Mouse (Mus musculus): ENCODE results near the gene Galm. TPM values are rescaled to one million over a fixed set of nuclear protein-coding genes. Genes with fewer than 3 reads are reported as not detected.
"Not testable (repeated sequence)": the region's sequence is repeated elsewhere in the genome, so short reads cannot be mapped to it uniquely, and the experiment has no call there.

Gene Galm
- polyA plus RNA-seq, 1 experiment from 2014 or later = 38.4 TPM

- Histone ChIP-seq H3K27ac (ENCODE audit: low read depth) (no peak overlapping the region), H3K36me3 (ENCODE audit: control insufficient read depth, insufficient read depth, low read length) (no peaks in the 10 kb centered on the region), H3K4me1 (replicated peaks; ENCODE audit: control insufficient read depth, insufficient read depth, low read length) (no peaks in the 10 kb centered on the region), H3K4me3 (ENCODE audit: low read depth, low read length) (no peak overlapping the region), H3K9ac (ENCODE audit: low read length) (no peak overlapping the region), H3K4me2 (ENCODE audit: low read length) (no peak overlapping the region), H3K9me3 (ENCODE audit: control insufficient read depth, low read length) (no peaks in the 10 kb centered on the region), H3K27me3 (replicated peaks; ENCODE audit: control insufficient read depth, insufficient read depth, low read length) (no peaks in the 10 kb centered on the region)
- DNase-seq (ENCODE audit: low spot score) (no peak), ATAC-seq (replicated peaks; ENCODE audit: low FRiP score, low TSS enrichment, low read depth) (no peak)
- 85% methylated on average over 3 of the region's 3 CpGs for WGBS
These were observed 46.9 kb downstream of the Galm start for GRCm38 (mm10) chr17:80174146-80174545.

GRCm38 (mm10) chr17:80174699-80175385 lies 47.6 kb downstream of the Galm start:
- H3K4me2 ChIP-seq (ENCODE audit: low read length) = no peak overlapping the region
- ATAC-seq (replicated peaks; ENCODE audit: low FRiP score, low TSS enrichment, low read depth) (no peak), DNase-seq (ENCODE audit: low spot score) (no peak)
- H3K27ac ChIP-seq (ENCODE audit: low read depth) = no peak overlapping the region
- H3K9ac ChIP-seq (ENCODE audit: low read length) = no peak overlapping the region
- no peaks in the 10 kb centered on the region for H3K9me3 ChIP-seq (ENCODE audit: control insufficient read depth, low read length)
- no peaks in the 10 kb centered on the region for H3K36me3 ChIP-seq (ENCODE audit: control insufficient read depth, insufficient read depth, low read length)
- no peaks in the 10 kb centered on the region for H3K27me3 ChIP-seq (replicated peaks; ENCODE audit: control insufficient read depth, insufficient read depth, low read length)
- no peak overlapping the region for H3K4me3 ChIP-seq (ENCODE audit: low read depth, low read length)
- WGBS = 72% methylated on average over 19 of the region's 19 CpGs
- H3K4me1 ChIP-seq (replicated peaks; ENCODE audit: control insufficient read depth, insufficient read depth, low read length) = no peaks in the 10 kb centered on the region

- no peak overlapping the region for H3K27ac ChIP-seq (ENCODE audit: low read depth)
- H3K4me2 ChIP-seq (ENCODE audit: low read length) = no peak overlapping the region
- H3K9me3 ChIP-seq (ENCODE audit: control insufficient read depth, low read length) = no peaks in the 10 kb centered on the region
- no peaks in the 10 kb centered on the region for H3K27me3 ChIP-seq (replicated peaks; ENCODE audit: control insufficient read depth, insufficient read depth, low read length)
- H3K4me1 ChIP-seq (replicated peaks; ENCODE audit: control insufficient read depth, insufficient read depth, low read length) = no peaks in the 10 kb centered on the region
- no peak for ATAC-seq (replicated peaks; ENCODE audit: low FRiP score, low TSS enrichment, low read depth)
- no peak overlapping the region for H3K4me3 ChIP-seq (ENCODE audit: low read depth, low read length)
- DNase-seq (ENCODE audit: low spot score) = no peak
- H3K36me3 ChIP-seq (ENCODE audit: control insufficient read depth, insufficient read depth, low read length) = no peaks in the 10 kb centered on the region
- H3K9ac ChIP-seq (ENCODE audit: low read length) = no peak overlapping the region
- WGBS = 89% methylated on average over 4 of the region's 4 CpGs
These were observed 48.1 kb downstream of the Galm start for GRCm38 (mm10) chr17:80175386-80175739.

GRCm38 (mm10) chr17:80175966-80176365 lies 48.7 kb downstream of the Galm start:
- WGBS = 87% methylated on average over 3 of the region's 3 CpGs
- Histone ChIP-seq H3K4me2 (ENCODE audit: low read length) (no peak overlapping the region), H3K4me1 (replicated peaks; ENCODE audit: control insufficient read depth, insufficient read depth, low read length) (no peaks in the 10 kb centered on the region), H3K9me3 (ENCODE audit: control insufficient read depth, low read length) (no peaks in the 10 kb centered on the region), H3K27ac (ENCODE audit: low read depth) (no peak overlapping the region), H3K27me3 (replicated peaks; ENCODE audit: control insufficient read depth, insufficient read depth, low read length) (no peaks in the 10 kb centered on the region), H3K9ac (ENCODE audit: low read length) (no peak overlapping the region), H3K4me3 (ENCODE audit: low read depth, low read length) (no peak overlapping the region), H3K36me3 (ENCODE audit: control insufficient read depth, insufficient read depth, low read length) (no peaks in the 10 kb centered on the region)
- ATAC-seq (replicated peaks; ENCODE audit: low FRiP score, low TSS enrichment, low read depth) = no peak
- DNase-seq (ENCODE audit: low spot score) = no peak

- not testable (repeated sequence) for H3K4me3 ChIP-seq (ENCODE audit: low read depth, low read length); H3K4me2 ChIP-seq (ENCODE audit: low read length); H3K9me3 ChIP-seq (ENCODE audit: control insufficient read depth, low read length); H3K4me1 ChIP-seq (replicated peaks; ENCODE audit: control insufficient read depth, insufficient read depth, low read length); H3K9ac ChIP-seq (ENCODE audit: low read length); H3K36me3 ChIP-seq (ENCODE audit: control insufficient read depth, insufficient read depth, low read length); H3K27me3 ChIP-seq (replicated peaks; ENCODE audit: control insufficient read depth, insufficient read depth, low read length); H3K27ac ChIP-seq (ENCODE audit: low read depth); ATAC-seq (replicated peaks; ENCODE audit: low FRiP score, low TSS enrichment, low read depth); DNase-seq (ENCODE audit: low spot score)
- WGBS = 96% methylated on average over 2 of the region's 3 CpGs
These were observed 51.6 kb downstream of the Galm start for GRCm38 (mm10) chr17:80178846-80179245.

GRCm38 (mm10) chr17:80179959-80180358 lies 52.7 kb downstream of the Galm start:
- 0% methylated on average over 6 of the region's 6 CpGs for WGBS
- H3K27me3 ChIP-seq (replicated peaks; ENCODE audit: control insufficient read depth, insufficient read depth, low read length) = no peaks in the 10 kb centered on the region
- H3K9ac ChIP-seq (ENCODE audit: low read length) = no peak overlapping the region
- peak; percentile 64 for ATAC-seq (replicated peaks; ENCODE audit: low FRiP score, low TSS enrichment, low read depth)
- no peak overlapping the region for H3K4me3 ChIP-seq (ENCODE audit: low read depth, low read length)
- peak; percentile 75 for DNase-seq (ENCODE audit: low spot score)
- no peaks in the 10 kb centered on the region; the same call in 1 of the 2 replicates for H3K36me3 ChIP-seq (ENCODE audit: control insufficient read depth, insufficient read depth, low read length)
- H3K9me3 ChIP-seq (ENCODE audit: control insufficient read depth, low read length) = no peaks in the 10 kb centered on the region
- no peaks in the 10 kb centered on the region for H3K4me1 ChIP-seq (replicated peaks; ENCODE audit: control insufficient read depth, insufficient read depth, low read length)
- H3K4me2 ChIP-seq (ENCODE audit: low read length) = no peak overlapping the region
- H3K27ac ChIP-seq (ENCODE audit: low read depth) = no peak overlapping the region

- H3K9ac ChIP-seq (ENCODE audit: low read length) = no peak overlapping the region
- ATAC-seq (replicated peaks; ENCODE audit: low FRiP score, low TSS enrichment, low read depth) = no peak
- H3K9me3 ChIP-seq (ENCODE audit: control insufficient read depth, low read length) = no peaks in the 10 kb centered on the region
- H3K36me3 ChIP-seq (ENCODE audit: control insufficient read depth, insufficient read depth, low read length) = no peaks in the 10 kb centered on the region; the same call in 1 of the 2 replicates
- no peak for DNase-seq (ENCODE audit: low spot score)
- no peaks in the 10 kb centered on the region for H3K4me1 ChIP-seq (replicated peaks; ENCODE audit: control insufficient read depth, insufficient read depth, low read length)
- no peaks in the 10 kb centered on the region for H3K27me3 ChIP-seq (replicated peaks; ENCODE audit: control insufficient read depth, insufficient read depth, low read length)
- H3K4me2 ChIP-seq (ENCODE audit: low read length) = no peak overlapping the region
- no peak overlapping the region for H3K27ac ChIP-seq (ENCODE audit: low read depth)
- H3K4me3 ChIP-seq (ENCODE audit: low read depth, low read length) = no peak overlapping the region
These were observed 53.2 kb downstream of the Galm start for GRCm38 (mm10) chr17:80180468-80180867.

GRCm38 (mm10) chr17:80183615-80184014 lies 56.3 kb downstream of the Galm start:
- ATAC-seq (replicated peaks; ENCODE audit: low FRiP score, low TSS enrichment, low read depth) (no peak), DNase-seq (ENCODE audit: low spot score) (no peak)
- Histone ChIP-seq H3K4me3 (ENCODE audit: low read depth, low read length) (no peak overlapping the region), H3K9ac (ENCODE audit: low read length) (no peak overlapping the region), H3K27me3 (replicated peaks; ENCODE audit: control insufficient read depth, insufficient read depth, low read length) (no peaks in the 10 kb centered on the region), H3K4me1 (replicated peaks; ENCODE audit: control insufficient read depth, insufficient read depth, low read length) (no peaks in the 10 kb centered on the region), H3K36me3 (ENCODE audit: control insufficient read depth, insufficient read depth, low read length) (no peaks in the 10 kb centered on the region; the same call in 1 of the 2 replicates), H3K4me2 (ENCODE audit: low read length) (no peak overlapping the region), H3K27ac (ENCODE audit: low read depth) (no peak overlapping the region), H3K9me3 (ENCODE audit: control insufficient read depth, low read length) (no peaks in the 10 kb centered on the region)
- WGBS = 79% methylated on average over 10 of the region's 10 CpGs

- Histone ChIP-seq H3K4me1 (replicated peaks; ENCODE audit: control insufficient read depth, insufficient read depth, low read length) (no peaks in the 10 kb centered on the region), H3K4me2 (ENCODE audit: low read length) (no peak overlapping the region), H3K27ac (ENCODE audit: low read depth) (no peak overlapping the region), H3K36me3 (ENCODE audit: control insufficient read depth, insufficient read depth, low read length) (peaks cover 33% of the 10 kb centered on the region), H3K9me3 (ENCODE audit: control insufficient read depth, low read length) (0 out of 2 replicates have a peak, but pooled peaks cover 3% of the 10 kb centered on the region), H3K9ac (ENCODE audit: low read length) (no peak overlapping the region), H3K27me3 (replicated peaks; ENCODE audit: control insufficient read depth, insufficient read depth, low read length) (no peaks in the 10 kb centered on the region), H3K4me3 (ENCODE audit: low read depth, low read length) (no peak overlapping the region)
- WGBS = 63% methylated on average over 5 of the region's 5 CpGs
- ATAC-seq (replicated peaks; ENCODE audit: low FRiP score, low TSS enrichment, low read depth) = 0 out of 2 replicates have a peak, but pooled peaks have one; percentile 20
- DNase-seq (ENCODE audit: low spot score) = no peak
These were observed 65.8 kb downstream of the Galm start for GRCm38 (mm10) chr17:80193075-80193474.

Measured in intestine, embryonic 14.5 days (tissue).